Mouse (Mus musculus): ENCODE data around the gene Plekhh2. TPM values are rescaled to one million over a fixed set of nuclear protein-coding genes. Genes with fewer than 3 reads are reported as not detected.

Gene Plekhh2
- polyA plus RNA-seq, 1 experiment from 2014 or later, result 3.4 TPM

- ATAC-seq (ENCODE audit: low FRiP score), result no peak
- no peak overlapping the region for H3K9ac ChIP-seq (ENCODE audit: low read depth, low read length)
- 92% methylated on average over 9 of the region's 9 CpGs for WGBS
Observed at GRCm38 (mm10) chr17:84573305-84573704, 61.6 kb downstream of the Plekhh2 start.

GRCm38 (mm10) chr17:84573940-84574339, 62.2 kb downstream of the Plekhh2 start:
- H3K9ac ChIP-seq (ENCODE audit: low read depth, low read length), result no peak overlapping the region
- ATAC-seq (ENCODE audit: low FRiP score), result no peak
- H3K27me3 ChIP-seq (ENCODE audit: control insufficient read depth, insufficient read depth, low read length), result no peaks in the 10 kb centered on the region
- H3K36me3 ChIP-seq (ENCODE audit: control insufficient read depth, insufficient read depth, low read length), result no peaks in the 10 kb centered on the region
- H3K4me3 ChIP-seq (ENCODE audit: low read depth, low read length), result no peak overlapping the region
- no peak overlapping the region for H3K4me2 ChIP-seq (replicated peaks; ENCODE audit: low read depth, low read length)
- WGBS, result 85% methylated on average over 5 of the region's 5 CpGs
- H3K4me1 ChIP-seq (replicated peaks; ENCODE audit: control insufficient read depth, insufficient read depth, low read length), result no peaks in the 10 kb centered on the region
- no peaks in the 10 kb centered on the region for H3K9me3 ChIP-seq (ENCODE audit: control insufficient read depth, low read length)
- DNase-seq (ENCODE audit: low spot score), result no peak
- no peak overlapping the region for H3K27ac ChIP-seq (ENCODE audit: low read depth, low read length)

More at GRCm38 (mm10) chr17:84573305-84573704, 61.6 kb downstream of the Plekhh2 start:
- no peaks in the 10 kb centered on the region for H3K4me1 ChIP-seq (replicated peaks; ENCODE audit: control insufficient read depth, insufficient read depth, low read length)
- no peak overlapping the region for H3K27ac ChIP-seq (ENCODE audit: low read depth, low read length)
- DNase-seq (ENCODE audit: low spot score), result no peak
- H3K36me3 ChIP-seq (ENCODE audit: control insufficient read depth, insufficient read depth, low read length), result no peaks in the 10 kb centered on the region
- H3K4me2 ChIP-seq (replicated peaks; ENCODE audit: low read depth, low read length), result no peak overlapping the region
- no peak overlapping the region for H3K4me3 ChIP-seq (ENCODE audit: low read depth, low read length)
- H3K27me3 ChIP-seq (ENCODE audit: control insufficient read depth, insufficient read depth, low read length), result no peaks in the 10 kb centered on the region
- H3K9me3 ChIP-seq (ENCODE audit: control insufficient read depth, low read length), result no peaks in the 10 kb centered on the region

GRCm38 (mm10) chr17:84575108-84575507, 63.4 kb downstream of the Plekhh2 start:
- no peak for ATAC-seq (ENCODE audit: low FRiP score)
- no peak overlapping the region for H3K4me2 ChIP-seq (replicated peaks; ENCODE audit: low read depth, low read length)
- 92% methylated on average over 5 of the region's 5 CpGs for WGBS
- no peaks in the 10 kb centered on the region for H3K36me3 ChIP-seq (ENCODE audit: control insufficient read depth, insufficient read depth, low read length)
- no peaks in the 10 kb centered on the region for H3K9me3 ChIP-seq (ENCODE audit: control insufficient read depth, low read length)
- no peaks in the 10 kb centered on the region for H3K4me1 ChIP-seq (replicated peaks; ENCODE audit: control insufficient read depth, insufficient read depth, low read length)
- H3K9ac ChIP-seq (ENCODE audit: low read depth, low read length), result no peak overlapping the region
- H3K27ac ChIP-seq (ENCODE audit: low read depth, low read length), result no peak overlapping the region
- no peak for DNase-seq (ENCODE audit: low spot score)
- H3K4me3 ChIP-seq (ENCODE audit: low read depth, low read length), result no peak overlapping the region
- H3K27me3 ChIP-seq (ENCODE audit: control insufficient read depth, insufficient read depth, low read length), result no peaks in the 10 kb centered on the region

GRCm38 (mm10) chr17:84576621-84577293, 65.1 kb downstream of the Plekhh2 start:
- Histone ChIP-seq H3K4me3 (ENCODE audit: low read depth, low read length) (no peak overlapping the region), H3K4me2 (replicated peaks; ENCODE audit: low read depth, low read length) (no peak overlapping the region), H3K27ac (ENCODE audit: low read depth, low read length) (no peak overlapping the region), H3K36me3 (ENCODE audit: control insufficient read depth, insufficient read depth, low read length) (no peaks in the 10 kb centered on the region), H3K27me3 (ENCODE audit: control insufficient read depth, insufficient read depth, low read length) (no peaks in the 10 kb centered on the region), H3K9me3 (ENCODE audit: control insufficient read depth, low read length) (no peaks in the 10 kb centered on the region), H3K9ac (ENCODE audit: low read depth, low read length) (no peak overlapping the region), H3K4me1 (replicated peaks; ENCODE audit: control insufficient read depth, insufficient read depth, low read length) (no peaks in the 10 kb centered on the region)
- no peak for ATAC-seq (ENCODE audit: low FRiP score)
- DNase-seq (ENCODE audit: low spot score), result no peak
- 85% methylated on average over 16 of the region's 16 CpGs for WGBS

- WGBS, result 86% methylated on average over 8 of the region's 8 CpGs
- Histone ChIP-seq H3K36me3 (ENCODE audit: control insufficient read depth, insufficient read depth, low read length) (no peaks in the 10 kb centered on the region), H3K27me3 (ENCODE audit: control insufficient read depth, insufficient read depth, low read length) (no peaks in the 10 kb centered on the region), H3K9ac (ENCODE audit: low read depth, low read length) (no peak overlapping the region), H3K4me3 (ENCODE audit: low read depth, low read length) (no peak overlapping the region), H3K4me1 (replicated peaks; ENCODE audit: control insufficient read depth, insufficient read depth, low read length) (no peaks in the 10 kb centered on the region), H3K4me2 (replicated peaks; ENCODE audit: low read depth, low read length) (no peak overlapping the region), H3K9me3 (ENCODE audit: control insufficient read depth, low read length) (no peaks in the 10 kb centered on the region), H3K27ac (ENCODE audit: low read depth, low read length) (no peak overlapping the region)
- no peak for DNase-seq (ENCODE audit: low spot score)
- no peak for ATAC-seq (ENCODE audit: low FRiP score)
Observed at GRCm38 (mm10) chr17:84579249-84579648, 67.6 kb downstream of the Plekhh2 start.

- H3K9ac ChIP-seq (ENCODE audit: low read depth, low read length), result no peak overlapping the region
- H3K4me2 ChIP-seq (replicated peaks; ENCODE audit: low read depth, low read length), result no peak overlapping the region
- DNase-seq (ENCODE audit: low spot score) (no peak), ATAC-seq (ENCODE audit: low FRiP score) (no peak)
- no peaks in the 10 kb centered on the region for H3K4me1 ChIP-seq (replicated peaks; ENCODE audit: control insufficient read depth, insufficient read depth, low read length)
- no peaks in the 10 kb centered on the region for H3K27me3 ChIP-seq (ENCODE audit: control insufficient read depth, insufficient read depth, low read length)
- H3K27ac ChIP-seq (ENCODE audit: low read depth, low read length), result no peak overlapping the region
- H3K4me3 ChIP-seq (ENCODE audit: low read depth, low read length), result no peak overlapping the region
- no peaks in the 10 kb centered on the region for H3K9me3 ChIP-seq (ENCODE audit: control insufficient read depth, low read length)
- H3K36me3 ChIP-seq (ENCODE audit: control insufficient read depth, insufficient read depth, low read length), result no peaks in the 10 kb centered on the region
- 81% methylated on average over 10 of the region's 10 CpGs for WGBS
Observed at GRCm38 (mm10) chr17:84579817-84580216, 68.1 kb downstream of the Plekhh2 start.

GRCm38 (mm10) chr17:84580821-84581220, 69.1 kb downstream of the Plekhh2 start:
- H3K4me1 ChIP-seq (replicated peaks; ENCODE audit: control insufficient read depth, insufficient read depth, low read length), result no peaks in the 10 kb centered on the region
- H3K27me3 ChIP-seq (ENCODE audit: control insufficient read depth, insufficient read depth, low read length), result no peaks in the 10 kb centered on the region
- H3K27ac ChIP-seq (ENCODE audit: low read depth, low read length), result no peak overlapping the region
- H3K36me3 ChIP-seq (ENCODE audit: control insufficient read depth, insufficient read depth, low read length), result no peaks in the 10 kb centered on the region
- no peaks in the 10 kb centered on the region for H3K9me3 ChIP-seq (ENCODE audit: control insufficient read depth, low read length)
- H3K4me3 ChIP-seq (ENCODE audit: low read depth, low read length), result no peak overlapping the region
- no peak overlapping the region for H3K9ac ChIP-seq (ENCODE audit: low read depth, low read length)
- DNase-seq (ENCODE audit: low spot score), result no peak
- H3K4me2 ChIP-seq (replicated peaks; ENCODE audit: low read depth, low read length), result no peak overlapping the region
- WGBS, result 43% methylated on average over 8 of the region's 8 CpGs
- no peak for ATAC-seq (ENCODE audit: low FRiP score)

GRCm38 (mm10) chr17:84581740-84582414, 70.2 kb downstream of the Plekhh2 start:
- WGBS, result 84% methylated on average over 8 of the region's 8 CpGs
- Histone ChIP-seq H3K4me2 (replicated peaks; ENCODE audit: low read depth, low read length) (no peak overlapping the region), H3K4me3 (ENCODE audit: low read depth, low read length) (no peak overlapping the region), H3K9ac (ENCODE audit: low read depth, low read length) (no peak overlapping the region), H3K27me3 (ENCODE audit: control insufficient read depth, insufficient read depth, low read length) (no peaks in the 10 kb centered on the region), H3K36me3 (ENCODE audit: control insufficient read depth, insufficient read depth, low read length) (no peaks in the 10 kb centered on the region), H3K4me1 (replicated peaks; ENCODE audit: control insufficient read depth, insufficient read depth, low read length) (no peaks in the 10 kb centered on the region), H3K27ac (ENCODE audit: low read depth, low read length) (no peak overlapping the region), H3K9me3 (ENCODE audit: control insufficient read depth, low read length) (no peaks in the 10 kb centered on the region)
- ATAC-seq (ENCODE audit: low FRiP score), result no peak
- no peak for DNase-seq (ENCODE audit: low spot score)

GRCm38 (mm10) chr17:84584107-84584506, 72.4 kb downstream of the Plekhh2 start:
- Histone ChIP-seq H3K27ac (ENCODE audit: low read depth, low read length) (no peak overlapping the region), H3K4me3 (ENCODE audit: low read depth, low read length) (no peak overlapping the region), H3K36me3 (ENCODE audit: control insufficient read depth, insufficient read depth, low read length) (no peaks in the 10 kb centered on the region), H3K9ac (ENCODE audit: low read depth, low read length) (no peak overlapping the region), H3K27me3 (ENCODE audit: control insufficient read depth, insufficient read depth, low read length) (no peaks in the 10 kb centered on the region), H3K4me1 (replicated peaks; ENCODE audit: control insufficient read depth, insufficient read depth, low read length) (no peaks in the 10 kb centered on the region), H3K9me3 (ENCODE audit: control insufficient read depth, low read length) (no peaks in the 10 kb centered on the region), H3K4me2 (replicated peaks; ENCODE audit: low read depth, low read length) (no peak overlapping the region)
- DNase-seq (ENCODE audit: low spot score) (no peak), ATAC-seq (ENCODE audit: low FRiP score) (no peak)
- WGBS, result 57% methylated on average over 9 of the region's 9 CpGs

All from hindbrain, embryonic 11.5 days (tissue).